Mouse (Mus musculus) lung, embryonic 16.5 days (tissue): Measurements from ENCODE around the gene Cdh23. TPM values are rescaled to one million over a fixed set of nuclear protein-coding genes. Genes with fewer than 3 reads are reported as not detected.

Experiments
- ATAC-seq: fragments of 200-750 bp; cut with Nextera tagmentation; 2 replicates; pipeline ENCODE4 v1.8.0; 2017; ENCODE audit warnings: low read depth, mild to moderate bottlenecking, moderate library complexity
- H3K27ac ChIP-seq: fragments of 300-500 bp; sonication (generic); 2 replicates; pipeline ENCODE4 v1.5.1; 2014; ENCODE audit warnings: mild to moderate bottlenecking, control low read depth, low read length
- H3K27me3 ChIP-seq: fragments of 300-500 bp; sonication (generic); 2 replicates; pipeline ENCODE4 v1.6.1; 2014; ENCODE audit warnings: low read depth, low read length, mixed read lengths; ENCODE audit not compliant: control insufficient read depth, insufficient read depth
- H3K36me3 ChIP-seq: fragments of 300-500 bp; sonication (generic); 2 replicates; pipeline ENCODE4 v1.6.1; 2014; ENCODE audit warnings: low read length; ENCODE audit not compliant: control insufficient read depth, insufficient read depth
- H3K4me1 ChIP-seq: fragments of 300-500 bp; sonication (generic); replicated peaks from 2 replicates; pipeline ENCODE4 v1.6.1; 2014; ENCODE audit warnings: low read length, mixed read lengths; ENCODE audit not compliant: control insufficient read depth, insufficient read depth
- H3K4me2 ChIP-seq: fragments of 300-500 bp; sonication (generic); 2 replicates; pipeline ENCODE4 v1.6.1; 2014; ENCODE audit warnings: low read depth, low read length, control low read depth
- H3K4me3 ChIP-seq: fragments of 300-500 bp; sonication (generic); 2 replicates; pipeline ENCODE4 v1.5.1; 2014; ENCODE audit warnings: mild to moderate bottlenecking, low read length, control low read depth
- H3K9ac ChIP-seq: fragments of 300-500 bp; sonication (generic); 2 replicates; pipeline ENCODE4 v1.6.1; 2014; ENCODE audit warnings: low read length, control low read depth
- H3K9me3 ChIP-seq: fragments of 300-500 bp; sonication (generic); 2 replicates; pipeline ENCODE4 v1.6.1; 2016; ENCODE audit warnings: low read length; ENCODE audit not compliant: control insufficient read depth
- WGBS: fragments of 180-500 bp; shearing (Covaris S2); extraction: QIAGEN DNeasy Blood & Tissue Kit; methylation state at CpG from one replicate; pipeline ENCODE4 v1.1.7; 2014; 5-methylcytosine and 5-hydroxymethylcytosine counted together
- polyA plus RNA-seq: library from polyadenylated mRNA; unstranded; fragments of >200 nt; fragmentation: Nextera tagmentation; extraction: Ambion mirVana; gene quantifications from 2 replicates; pipeline ENCODE4 v1.2.1, GENCODE M21; 2015

The Cdh23 gene
- polyA plus RNA-seq, 1 experiment from 2014 or later = 0.34 TPM

GRCm38 (mm10) chr10:60279290-60279940 lies 416.9 kb downstream of the Cdh23 start:
- H3K4me2 ChIP-seq = 0 out of 2 replicates have a peak overlapping the region, but pooled peaks have one; percentile 24
- 78% methylated on average over 8 of the region's 8 CpGs for WGBS
- no peak overlapping the region for H3K27ac ChIP-seq
- no peak overlapping the region; the same call in 1 of the 2 replicates for H3K9ac ChIP-seq
- H3K36me3 ChIP-seq = no peaks in the 10 kb centered on the region
- H3K4me1 ChIP-seq = peaks cover 14% of the 10 kb centered on the region; the same call in 1 of the 2 replicates
- no peaks in the 10 kb centered on the region for H3K27me3 ChIP-seq
- ATAC-seq = no peak
- H3K9me3 ChIP-seq = no peaks in the 10 kb centered on the region
- no peak overlapping the region for H3K4me3 ChIP-seq

- no peaks in the 10 kb centered on the region for H3K36me3 ChIP-seq
- H3K4me3 ChIP-seq = no peak overlapping the region
- peak overlapping the region; percentile 71; the same call in 1 of the 2 replicates for H3K4me2 ChIP-seq
- peaks cover 14% of the 10 kb centered on the region; the same call in 1 of the 2 replicates for H3K4me1 ChIP-seq
- ATAC-seq = no peak
- H3K27me3 ChIP-seq = no peaks in the 10 kb centered on the region
- no peaks in the 10 kb centered on the region for H3K9me3 ChIP-seq
- no peak overlapping the region for H3K9ac ChIP-seq
- WGBS = 80% methylated on average over 3 of the region's 3 CpGs
- no peak overlapping the region for H3K27ac ChIP-seq
Measured at GRCm38 (mm10) chr10:60278786-60279185, 417.5 kb downstream of the Cdh23 start.

- Histone ChIP-seq H3K27me3 (no peaks in the 10 kb centered on the region), H3K9me3 (no peaks in the 10 kb centered on the region), H3K36me3 (no peaks in the 10 kb centered on the region), H3K9ac (peak overlapping the region; percentile 81), H3K4me1 (peaks cover 14% of the 10 kb centered on the region; the same call in 1 of the 2 replicates), H3K27ac (peak overlapping the region; percentile 41), H3K4me2 (peak overlapping the region; percentile 71), H3K4me3 (peak overlapping the region; percentile 66)
- ATAC-seq = no peak
- WGBS = 8% methylated on average over 13 of the region's 13 CpGs
Measured at GRCm38 (mm10) chr10:60278006-60278399, 418.3 kb downstream of the Cdh23 start.

- Histone ChIP-seq H3K4me2 (peak within 1 kb of the TSS; percentile 71), H3K27me3 (no peaks in the 10 kb centered on the region), H3K36me3 (no peaks in the 10 kb centered on the region), H3K9me3 (no peaks in the 10 kb centered on the region), H3K4me1 (peaks cover 14% of the 10 kb centered on the region; the same call in 1 of the 2 replicates), H3K9ac (peak within 1 kb of the TSS; percentile 81), H3K4me3 (peak within 1 kb of the TSS; percentile 66), H3K27ac (peak within 1 kb of the TSS; percentile 41)
- 3% methylated on average over 54 of the region's 54 CpGs for WGBS
- peak; percentile 94 for ATAC-seq
Measured at GRCm38 (mm10) chr10:60277207-60278005, 418.9 kb downstream of the Cdh23 start, which contains the start of gene Psap. Psap (plus strand) TSS chr10:60277627.

GRCm38 (mm10) chr10:60273382-60273781 lies 422.9 kb downstream of the Cdh23 start:
- H3K9me3 ChIP-seq = no peaks in the 10 kb centered on the region
- H3K4me3 ChIP-seq = no peak overlapping the region
- no peak overlapping the region for H3K27ac ChIP-seq
- no peaks in the 10 kb centered on the region for H3K36me3 ChIP-seq
- WGBS = 39% methylated on average over 6 of the region's 6 CpGs
- H3K27me3 ChIP-seq = no peaks in the 10 kb centered on the region
- no peak overlapping the region for H3K9ac ChIP-seq
- no peak overlapping the region for H3K4me2 ChIP-seq
- peaks cover 3% of the 10 kb centered on the region; the same call in 1 of the 2 replicates for H3K4me1 ChIP-seq
- ATAC-seq = no peak

- no peak for ATAC-seq
- no peak overlapping the region for H3K4me3 ChIP-seq
- no peaks in the 10 kb centered on the region for H3K36me3 ChIP-seq
- WGBS = 28% methylated on average over 6 of the region's 6 CpGs
- no peak overlapping the region for H3K4me2 ChIP-seq
- H3K27me3 ChIP-seq = no peaks in the 10 kb centered on the region
- no peak overlapping the region for H3K9ac ChIP-seq
- H3K4me1 ChIP-seq = peaks cover 3% of the 10 kb centered on the region; the same call in 1 of the 2 replicates
- no peak overlapping the region for H3K27ac ChIP-seq
- H3K9me3 ChIP-seq = no peaks in the 10 kb centered on the region
Measured at GRCm38 (mm10) chr10:60272241-60272640, 424.0 kb downstream of the Cdh23 start.

GRCm38 (mm10) chr10:60271015-60271414 lies 425.3 kb downstream of the Cdh23 start:
- H3K4me2 ChIP-seq = no peak overlapping the region
- H3K4me3 ChIP-seq = no peak overlapping the region
- ATAC-seq = no peak
- no peaks in the 10 kb centered on the region for H3K27me3 ChIP-seq
- no peak overlapping the region for H3K27ac ChIP-seq
- no peaks in the 10 kb centered on the region for H3K9me3 ChIP-seq
- no peaks in the 10 kb centered on the region for H3K36me3 ChIP-seq
- 49% methylated on average over 6 of the region's 6 CpGs for WGBS
- H3K4me1 ChIP-seq = no peaks in the 10 kb centered on the region
- no peak overlapping the region for H3K9ac ChIP-seq

GRCm38 (mm10) chr10:60269141-60270064 lies 426.9 kb downstream of the Cdh23 start:
- H3K4me3 ChIP-seq = no peak overlapping the region
- no peak overlapping the region for H3K27ac ChIP-seq
- no peaks in the 10 kb centered on the region for H3K4me1 ChIP-seq
- no peaks in the 10 kb centered on the region for H3K27me3 ChIP-seq
- H3K9me3 ChIP-seq = no peaks in the 10 kb centered on the region
- ATAC-seq = peak; percentile 50; the same call in 1 of the 2 replicates
- H3K4me2 ChIP-seq = no peak overlapping the region
- H3K9ac ChIP-seq = no peak overlapping the region
- WGBS = 53% methylated on average over 13 of the region's 13 CpGs
- H3K36me3 ChIP-seq = no peaks in the 10 kb centered on the region
